Mouse (Mus musculus) thymus, postnatal 14 days (tissue): ENCODE data around the gene Polr2a.
A peak's percentile ranks its signal among the peaks of the same experiment; 100 is the strongest.

Experiments used
- DNase-seq: peaks from one replicate; pipeline ENCODE4 v3.0.0; 2021

Polr2a gene

DNA sequence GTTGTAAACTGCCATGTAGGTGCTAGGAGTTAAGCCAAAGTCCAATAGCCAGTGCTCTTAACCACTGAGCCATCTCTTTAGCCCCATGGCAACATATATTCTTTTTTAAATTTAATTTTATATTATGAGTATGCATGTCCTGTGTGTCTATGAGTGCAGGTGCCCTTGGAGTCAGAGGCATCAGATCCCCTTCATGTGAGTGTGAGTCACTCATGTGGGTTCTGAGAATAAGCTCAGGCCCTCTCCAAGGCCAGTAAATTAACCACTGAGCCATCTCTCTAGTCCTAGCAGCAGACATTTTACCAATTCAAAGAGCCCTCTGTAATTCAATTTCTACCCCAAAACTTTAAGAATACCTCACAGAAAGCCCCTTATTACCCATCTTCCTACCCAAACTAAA is 5.8 kb downstream of the Polr2a start:
- no peak for DNase-seq

DNA sequence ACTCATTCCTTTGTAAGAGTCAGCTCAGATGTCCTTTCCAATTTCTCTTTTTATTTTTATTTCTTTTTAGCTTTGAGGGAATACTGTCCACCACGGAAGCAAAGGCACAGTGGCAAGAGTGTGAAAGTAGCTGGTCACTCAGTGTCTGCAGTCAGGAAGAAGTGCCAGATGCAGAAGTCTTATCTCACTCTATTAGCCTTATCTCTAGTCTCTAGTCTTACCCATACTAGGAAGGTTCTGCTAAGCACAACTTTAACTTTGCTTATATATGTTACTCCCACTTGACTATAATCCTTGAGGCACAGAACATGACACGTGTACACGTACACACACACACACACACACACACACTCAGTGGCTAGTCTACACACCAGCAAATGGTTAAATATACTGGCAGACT is 6.8 kb downstream of the Polr2a start:
- DNase-seq = no peak

DNA sequence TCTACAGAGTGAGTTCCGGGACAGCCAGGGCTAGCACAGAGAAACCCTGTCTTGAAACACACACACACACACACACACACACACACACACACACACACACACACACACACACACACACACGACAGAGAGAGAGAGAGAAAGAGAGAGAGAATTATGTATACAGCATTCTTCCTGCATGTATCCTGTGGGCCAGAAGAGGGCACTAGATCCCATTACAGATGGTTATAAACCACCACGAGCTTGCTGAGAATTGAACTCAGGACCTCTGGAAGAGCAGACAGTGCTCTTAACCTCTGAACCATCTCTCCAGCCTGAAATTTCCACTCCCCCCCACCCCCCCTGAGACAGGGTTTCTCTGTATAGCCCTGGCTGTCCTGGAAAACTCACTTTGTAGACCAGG is 27.0 kb downstream of the Polr2a start:
- DNase-seq = peak; percentile 14

DNA sequence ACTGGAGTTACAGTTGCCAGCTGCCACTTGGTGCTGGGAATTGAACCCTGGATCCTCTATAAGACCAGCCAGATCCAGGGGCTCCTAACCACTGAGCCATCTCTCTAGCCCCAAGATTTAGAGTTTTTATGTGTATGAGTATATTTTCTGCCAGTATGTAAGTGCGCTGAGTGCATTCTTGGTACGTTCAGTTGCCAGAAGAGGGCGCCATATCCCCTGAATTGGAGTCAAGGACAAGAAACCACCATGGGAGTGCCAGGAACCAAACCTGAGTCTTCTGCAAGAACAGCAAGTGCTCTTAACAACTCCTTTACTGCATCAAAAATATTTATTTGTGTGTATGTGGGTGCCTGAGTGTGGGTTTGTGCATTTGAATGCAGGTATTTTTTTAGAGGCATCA is 29.4 kb downstream of the Polr2a start:
- peak; percentile 78 for DNase-seq

DNA sequence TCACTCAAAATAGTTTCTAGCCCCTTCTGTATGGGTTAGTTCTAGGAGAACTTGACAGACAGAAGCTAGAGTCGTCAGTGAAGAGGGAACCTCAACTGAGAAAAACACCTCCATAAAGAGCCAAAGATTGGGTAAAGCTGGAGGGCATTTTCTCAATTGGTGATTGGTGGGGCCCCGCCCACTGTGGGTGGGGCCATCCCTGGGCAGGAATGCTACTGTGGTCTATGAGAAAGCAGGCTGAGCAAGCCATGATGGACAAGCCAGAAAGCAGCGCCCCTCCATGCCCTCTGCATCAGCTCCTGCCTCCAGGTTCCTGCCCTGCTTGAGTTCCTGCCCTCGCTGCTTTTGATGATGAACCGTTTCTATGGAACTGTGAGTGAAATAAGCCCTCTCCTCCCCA is 32.5 kb downstream of the Polr2a start:
- no peak for DNase-seq

DNA sequence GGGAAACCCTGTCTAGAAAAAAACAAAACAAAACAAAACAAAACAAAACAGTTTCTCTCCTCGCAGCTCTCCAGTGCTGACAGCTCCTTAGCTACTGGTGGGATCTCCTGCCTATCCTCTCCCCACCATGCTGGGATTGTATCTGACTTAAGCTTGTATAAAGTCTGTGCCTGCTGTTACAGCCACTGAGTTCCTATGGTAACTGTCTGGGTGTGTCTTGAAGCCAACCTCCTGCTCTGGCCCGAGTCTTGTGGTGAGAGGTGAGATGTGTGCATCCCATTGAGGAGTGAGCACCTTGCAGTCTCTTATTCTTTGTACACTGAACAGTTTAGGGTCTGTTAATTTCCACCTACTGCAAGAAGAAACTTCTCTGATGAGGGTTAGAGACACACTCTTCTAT is 35.4 kb downstream of the Polr2a start:
- DNase-seq = no peak

DNA sequence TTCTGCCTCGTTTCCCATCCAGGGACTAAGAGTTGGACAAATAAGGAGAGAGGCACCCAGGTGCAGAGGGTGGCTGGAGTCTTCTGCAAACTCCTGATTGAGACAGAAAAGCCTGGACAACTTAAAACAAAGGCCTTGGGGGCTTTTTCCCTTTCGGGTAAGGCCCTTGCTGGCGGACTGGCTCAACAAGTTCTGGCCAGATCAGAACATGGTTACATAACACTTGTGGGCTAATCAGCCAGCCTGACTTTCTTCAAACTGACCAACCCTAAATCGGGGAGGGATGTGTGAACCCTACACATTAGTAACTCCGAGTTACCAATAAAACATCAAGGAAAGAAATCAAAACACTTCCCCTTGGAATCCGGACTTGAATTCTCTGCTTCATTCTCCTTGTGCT is 37.6 kb downstream of the Polr2a start:
- DNase-seq = no peak

DNA sequence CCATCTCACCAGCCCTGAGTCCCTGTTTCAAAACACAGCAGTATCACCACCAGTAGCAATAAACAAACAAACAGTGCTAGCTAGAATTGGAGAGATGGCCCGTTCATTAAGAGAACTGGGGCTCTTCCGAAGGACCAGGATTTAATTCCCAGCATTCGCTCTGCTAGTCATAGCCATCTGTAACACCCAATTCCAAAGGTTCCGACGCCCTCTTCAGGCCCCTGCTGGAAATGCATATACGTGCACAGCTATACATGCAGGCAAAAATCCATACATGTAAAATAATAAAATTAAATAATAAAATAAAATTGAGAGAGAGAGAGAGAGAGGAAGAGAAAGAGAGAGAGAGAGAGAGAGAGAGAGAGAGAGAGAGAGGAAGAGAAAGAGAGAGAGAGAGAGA is 39.0 kb downstream of the Polr2a start:
- DNase-seq = no peak

DNA sequence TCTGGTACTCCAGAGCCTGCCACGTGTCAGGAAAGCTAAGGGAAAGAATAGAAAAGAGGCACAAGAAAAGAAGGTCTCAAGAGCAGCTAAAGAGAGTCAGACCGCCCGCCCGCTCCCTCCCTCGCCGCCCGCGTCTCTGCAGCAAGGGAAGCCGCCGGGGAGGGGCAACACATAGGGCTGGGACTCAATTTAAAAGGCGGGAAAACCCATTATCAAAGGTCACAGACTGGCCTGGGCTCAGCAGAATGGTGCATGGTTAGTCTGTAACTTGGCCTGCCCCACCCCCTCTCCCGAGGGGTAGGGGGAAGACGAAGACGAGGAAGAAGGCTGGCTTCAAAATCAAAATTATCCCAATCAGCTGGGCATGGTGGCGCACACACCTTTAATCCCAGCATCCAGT is 39.8 kb downstream of the Polr2a start:
- DNase-seq = no peak

DNA sequence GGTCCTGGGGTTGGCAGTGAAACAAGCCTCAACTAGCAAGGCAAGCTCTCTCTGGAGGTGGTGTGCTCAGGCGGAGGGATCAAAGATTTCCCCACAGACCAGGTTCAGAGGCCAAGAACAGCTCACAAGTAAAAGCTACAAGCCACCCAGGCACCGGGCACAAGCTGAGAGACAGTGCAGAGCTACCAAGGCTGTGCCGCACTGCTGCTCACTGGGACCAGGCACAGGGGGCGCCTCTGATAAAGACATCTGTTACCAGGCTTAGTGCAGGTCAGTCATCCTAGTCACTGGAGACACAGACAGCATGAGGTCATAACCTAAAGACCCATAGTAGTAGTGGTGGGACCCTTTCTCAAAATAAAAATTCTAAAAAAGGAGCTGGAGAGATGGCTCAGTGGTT is 41.5 kb downstream of the Polr2a start:
- no peak for DNase-seq

DNA sequence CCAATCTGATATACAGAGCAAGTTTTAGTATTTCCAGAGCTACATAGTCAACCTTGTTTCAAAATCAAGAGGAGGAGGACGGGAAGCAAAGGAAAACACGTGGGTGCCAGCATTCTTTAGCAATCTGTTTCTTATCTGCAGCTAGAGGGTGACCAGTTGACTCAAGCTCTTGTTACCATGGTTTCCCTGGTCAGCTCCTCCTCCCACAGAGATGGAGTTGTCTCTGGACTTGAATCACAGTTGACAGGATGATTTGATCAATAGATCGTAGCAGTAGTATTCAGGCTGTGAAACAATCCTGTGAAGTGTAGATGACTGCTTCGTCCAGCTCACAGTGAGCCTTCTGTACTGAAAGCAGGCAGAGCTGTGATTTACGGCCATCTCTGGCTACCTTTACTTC is 42.5 kb downstream of the Polr2a start:
- DNase-seq = no peak

DNA sequence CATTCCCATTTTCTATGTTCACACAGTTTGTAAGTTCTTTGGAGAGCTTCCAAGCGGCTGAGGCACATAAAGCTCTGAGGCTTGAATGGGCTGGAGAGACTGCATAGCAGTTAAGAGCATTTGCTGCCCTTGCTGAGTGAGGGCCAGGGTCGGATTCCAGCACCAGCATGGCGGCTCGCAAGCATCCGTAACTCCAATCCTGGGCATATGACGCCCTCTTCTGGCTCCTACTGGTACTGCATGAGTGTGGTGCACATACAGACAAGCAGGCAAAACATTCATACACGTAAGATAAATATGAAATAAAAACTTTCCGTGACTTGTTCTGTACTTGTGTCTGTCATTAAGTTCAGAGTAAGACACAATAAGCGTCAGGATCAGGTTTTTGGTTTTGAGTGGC is 43.0 kb downstream of the Polr2a start:
- no peak for DNase-seq

DNA sequence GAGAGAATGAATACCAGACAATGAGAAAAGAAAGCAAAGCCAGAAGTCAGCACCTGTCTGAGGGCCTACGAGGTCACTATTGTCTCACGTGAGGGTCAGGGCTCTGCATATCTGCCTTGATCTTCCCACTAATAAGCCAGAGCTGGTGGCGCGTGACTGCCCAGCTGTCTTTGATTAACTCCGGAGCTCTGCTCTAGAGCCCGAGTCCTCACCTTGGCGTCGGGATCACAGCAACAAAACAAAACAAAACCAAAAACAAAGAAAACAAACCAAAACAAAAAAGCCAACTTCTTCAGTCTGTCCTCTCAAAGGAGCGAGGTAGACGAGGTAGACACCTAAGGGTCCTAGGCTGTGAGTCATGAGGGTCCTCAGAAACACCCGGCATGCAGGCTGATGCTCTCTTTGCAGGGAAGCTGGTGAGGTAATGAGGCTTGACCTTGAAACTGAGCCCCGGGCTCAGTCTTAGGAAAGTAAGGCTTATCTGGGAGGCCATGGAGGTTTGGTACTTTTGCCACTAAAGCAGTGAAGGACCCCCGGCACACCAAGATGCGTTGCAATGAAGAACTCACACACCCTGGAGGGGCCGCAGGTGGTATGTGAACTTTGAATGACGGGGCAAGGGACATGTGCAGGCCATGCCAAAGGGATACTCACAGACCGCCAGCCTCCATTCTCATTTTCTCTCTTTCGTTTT is 43.7 kb downstream of the Polr2a start:
- DNase-seq = no peak

DNA sequence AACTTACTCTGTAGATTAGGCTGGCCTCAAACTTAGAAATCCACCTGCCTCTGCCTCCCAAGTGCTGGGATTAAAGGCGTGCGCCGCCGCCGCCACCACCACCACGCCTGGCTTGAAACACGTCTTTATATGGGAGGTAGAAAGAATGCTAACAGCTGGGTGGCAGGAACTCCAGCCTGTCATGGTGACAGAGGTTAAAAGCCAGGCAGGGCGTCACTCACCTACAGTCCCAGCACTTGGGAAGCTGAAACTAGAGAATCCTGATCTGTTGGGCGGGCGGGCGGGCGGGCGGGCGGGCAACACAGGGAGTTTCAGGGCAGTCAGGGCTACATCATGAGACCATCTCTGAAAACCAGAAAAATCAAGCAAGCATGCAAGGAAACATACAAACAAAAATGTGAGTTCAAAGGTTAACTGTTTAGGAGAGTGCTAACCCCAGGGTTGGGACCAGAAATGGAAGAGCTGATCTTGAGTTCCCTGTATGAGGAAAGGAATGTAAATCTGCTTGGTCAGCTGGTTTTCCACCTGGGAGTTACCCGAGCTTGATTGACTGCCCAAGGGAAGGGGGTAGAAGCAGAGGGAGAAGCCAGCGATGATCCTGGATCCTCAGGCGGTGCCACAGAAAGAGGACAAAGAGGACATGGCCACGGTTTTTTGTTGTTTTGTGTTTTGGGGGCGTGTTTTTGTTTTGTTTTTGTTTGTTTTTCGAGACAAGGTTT is 45.3 kb downstream of the Polr2a start:
- no peak for DNase-seq

DNA sequence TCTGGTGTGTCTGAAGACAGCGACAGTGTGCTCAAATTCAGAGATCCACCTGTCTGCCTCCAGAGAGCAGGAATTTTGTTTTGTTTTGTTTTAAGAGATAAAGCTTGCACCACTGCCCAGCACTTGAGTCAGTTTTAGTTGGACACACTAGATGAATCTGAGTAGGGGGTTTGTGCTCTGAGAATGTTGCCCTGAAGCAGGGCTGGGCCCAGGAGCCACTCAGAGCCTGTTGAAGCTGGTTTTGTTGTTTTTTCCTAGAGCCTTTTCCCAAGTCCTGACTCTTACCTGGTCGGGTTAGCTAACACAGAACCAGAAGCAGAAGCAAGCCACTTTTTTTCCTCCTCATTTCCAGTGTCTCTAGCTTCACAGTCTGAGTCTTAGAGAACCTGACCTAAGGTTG is 47.4 kb downstream of the Polr2a start:
- no peak for DNase-seq

DNA sequence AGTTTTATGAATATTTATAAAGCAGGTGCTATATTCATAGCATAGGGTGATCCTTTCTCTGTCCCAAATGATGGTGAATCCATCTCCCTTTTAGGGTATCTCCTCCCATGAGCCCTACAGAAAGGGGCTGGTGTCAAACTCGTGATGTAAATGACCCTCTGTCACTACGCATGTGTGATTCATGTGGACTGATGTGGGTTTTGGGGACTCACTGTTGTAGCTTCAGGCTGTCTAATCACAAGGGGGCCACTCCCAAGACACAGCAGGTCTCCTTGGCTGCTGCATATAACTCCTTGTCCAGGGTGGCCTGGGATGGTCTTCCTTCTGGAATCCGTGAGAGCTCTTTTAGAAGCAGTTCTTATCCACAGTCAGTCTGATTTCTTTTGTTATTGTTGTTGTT is 48.0 kb downstream of the Polr2a start:
- no peak for DNase-seq

DNA sequence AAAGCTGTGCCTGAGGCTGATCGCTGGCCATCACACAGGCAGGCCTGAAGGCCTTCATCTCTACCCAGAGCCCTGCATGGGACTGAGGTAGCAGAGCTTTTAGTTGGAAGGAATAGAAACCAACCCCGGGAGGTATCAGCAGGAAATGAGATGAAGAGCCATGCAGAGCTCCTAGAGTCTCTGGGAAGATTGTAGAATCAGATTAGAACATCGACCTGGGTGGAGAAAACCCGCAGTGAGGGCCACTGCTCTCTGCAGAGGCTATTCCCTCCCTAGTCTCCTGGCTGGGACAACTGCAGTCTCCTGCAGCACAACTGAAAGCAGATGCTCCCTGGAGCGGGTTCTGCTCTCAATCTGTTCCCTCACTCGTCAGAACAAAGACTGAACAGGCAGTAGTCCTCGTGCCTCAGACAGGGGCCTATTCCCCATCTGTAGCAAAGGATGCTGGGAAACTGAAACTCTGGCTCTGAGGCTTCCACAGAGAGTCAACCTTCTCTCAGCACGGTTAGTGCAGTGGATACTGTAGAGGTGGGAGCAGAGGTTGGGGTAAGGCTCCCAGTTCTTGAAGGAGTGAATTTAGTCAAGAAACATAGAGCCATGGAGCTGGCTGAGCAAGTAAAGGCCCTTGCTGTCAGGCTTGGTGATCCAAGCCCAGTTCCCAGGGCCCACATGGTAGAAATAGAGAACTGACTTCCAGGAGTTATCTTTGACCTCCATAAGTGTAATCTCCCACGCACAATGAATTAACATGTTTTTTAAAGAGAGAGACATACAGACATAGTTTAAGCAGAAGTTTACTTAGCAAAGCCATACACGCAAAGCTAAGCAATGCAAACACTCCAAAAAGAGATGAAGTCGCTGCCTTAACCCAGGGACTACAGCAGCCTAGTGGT is 48.6 kb downstream of the Polr2a start:
- no peak for DNase-seq

DNA sequence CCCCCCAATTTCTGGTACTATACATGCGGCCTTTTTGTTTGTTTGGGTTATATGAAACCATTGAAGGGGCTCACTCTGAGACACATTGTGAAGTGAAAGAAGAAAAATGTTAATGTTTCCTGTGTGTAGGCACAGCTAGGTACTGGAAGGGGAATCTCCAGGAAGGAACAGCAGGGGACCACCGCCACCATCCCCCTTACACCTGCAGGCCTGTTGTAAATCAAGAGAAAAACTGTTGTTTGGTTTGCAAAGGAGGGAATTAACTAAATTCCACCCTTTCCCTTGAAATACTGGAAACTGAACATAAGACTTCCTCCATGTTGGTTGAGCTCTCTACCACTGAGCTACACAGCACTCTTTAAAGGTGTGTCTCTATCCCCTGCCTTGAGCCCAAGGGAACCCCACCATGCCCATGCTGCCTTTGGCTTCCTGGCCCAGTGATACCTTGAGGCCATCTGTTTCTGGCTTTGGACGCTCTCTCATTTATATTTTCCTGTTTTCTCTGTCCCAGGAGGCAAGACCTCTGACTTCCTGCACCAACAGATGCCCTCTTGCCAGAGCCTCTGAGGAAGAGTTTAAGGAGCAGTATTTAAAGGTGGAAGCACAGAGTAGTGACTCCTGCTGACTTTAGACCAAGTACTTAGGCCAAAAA is 49.7 kb downstream of the Polr2a start:
- no peak for DNase-seq

DNA sequence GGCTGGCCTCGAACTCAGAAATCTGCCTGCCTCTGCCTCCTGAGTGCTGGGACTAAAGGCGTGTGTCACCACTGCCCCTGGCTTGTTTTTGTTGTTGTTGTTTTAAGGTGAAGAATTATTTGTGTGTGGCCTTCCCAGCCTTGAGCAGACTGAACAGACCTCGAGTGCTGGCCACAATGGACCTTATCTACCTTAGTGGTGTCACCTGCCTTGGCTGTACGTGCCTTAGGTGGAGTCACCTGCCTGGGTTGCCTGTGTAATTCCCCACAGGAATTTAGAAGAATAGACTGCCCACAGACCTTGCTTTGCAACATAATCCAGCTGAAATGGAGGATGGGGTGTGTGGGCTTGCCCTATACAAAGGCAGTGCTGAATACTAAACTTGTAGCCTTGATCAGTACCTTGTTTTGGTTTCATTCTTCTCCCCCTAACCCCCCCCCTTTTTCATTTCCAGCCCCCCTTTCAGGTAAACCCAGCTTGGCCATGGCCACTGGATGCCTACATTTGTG is 50.5 kb downstream of the Polr2a start:
- no peak for DNase-seq

DNA sequence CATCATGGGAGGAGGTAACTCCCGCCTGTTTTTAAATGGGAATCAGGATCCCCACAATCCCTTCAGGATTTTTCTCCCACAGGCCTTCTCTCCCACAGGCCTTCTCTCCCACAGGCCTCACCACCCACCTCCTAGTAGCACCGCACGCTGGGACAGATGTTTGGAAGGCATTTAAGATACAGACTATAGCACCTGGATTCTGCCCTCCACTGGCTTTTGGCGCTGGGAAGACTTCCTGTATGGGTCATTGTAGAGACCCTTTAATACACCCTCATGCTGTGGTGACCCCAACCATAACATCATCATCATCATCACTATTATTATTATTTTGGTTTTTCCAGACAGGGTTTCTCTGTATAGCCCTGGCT is 51.0 kb downstream of the Polr2a start:
- no peak for DNase-seq

DNA sequence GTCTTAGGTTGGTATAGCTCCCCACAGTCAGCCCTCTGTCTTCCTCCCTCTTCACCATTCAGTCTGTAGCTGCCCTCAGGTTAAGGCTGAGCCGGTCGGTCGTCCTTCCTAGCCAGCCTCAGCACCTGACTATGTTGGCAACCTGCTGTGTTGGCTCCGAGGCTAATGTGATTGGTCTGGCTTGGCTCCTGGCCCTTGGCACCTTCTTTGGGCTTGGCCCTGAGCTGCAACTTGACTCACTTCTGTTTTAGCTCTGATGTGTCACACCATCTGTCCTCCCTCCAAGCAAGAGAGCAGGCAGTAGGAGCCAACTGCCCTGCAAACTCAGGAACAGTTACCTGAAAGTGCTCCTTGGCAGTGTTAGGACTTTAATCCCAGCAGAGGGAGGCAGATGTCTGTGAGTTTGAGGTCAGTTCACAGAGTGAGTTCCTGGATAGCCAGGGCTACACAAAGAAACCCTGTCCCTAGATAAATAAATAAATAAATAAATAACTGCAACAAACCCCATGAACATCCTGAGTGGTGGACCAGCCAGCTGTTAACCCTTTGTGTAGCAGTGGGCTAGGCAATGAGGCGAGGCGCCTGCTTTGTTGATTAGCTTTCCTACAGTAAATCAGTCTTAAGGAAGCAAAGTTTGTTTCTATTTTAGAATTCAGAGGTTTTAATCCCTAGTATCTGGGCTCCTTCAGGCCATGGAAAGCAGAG is 51.5 kb downstream of the Polr2a start:
- no peak for DNase-seq

DNA sequence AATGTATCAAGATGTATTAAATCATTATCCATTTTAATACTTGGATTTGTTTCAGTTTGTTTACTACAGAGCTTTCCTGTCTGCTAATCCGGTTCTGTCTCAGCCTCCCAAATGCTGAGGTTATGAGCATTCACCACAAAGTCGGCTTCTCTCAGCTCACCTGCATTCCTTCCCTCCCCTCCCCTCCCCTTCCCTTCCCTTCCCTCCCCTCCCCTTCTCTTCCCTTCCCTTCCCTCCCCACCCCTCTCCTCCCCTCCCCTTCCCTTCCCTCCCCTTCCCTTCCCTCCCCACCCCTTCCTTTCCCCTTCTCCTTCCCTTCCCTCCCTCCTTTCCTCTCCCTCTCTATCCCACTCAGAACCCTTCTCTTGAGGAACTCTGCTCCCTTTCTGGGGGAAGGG is 53.8 kb downstream of the Polr2a start:
- DNase-seq = no peak
